Mouse (Mus musculus) limb, embryonic 12.5 days (tissue): ENCODE data around the gene Creb1. TPM values are rescaled to one million over a fixed set of nuclear protein-coding genes. Genes with fewer than 3 reads are reported as not detected.
"Not testable (repeated sequence)": the region's sequence is repeated elsewhere in the genome, so short reads cannot be mapped to it uniquely, and the experiment has no call there.

Source experiments
- ATAC-seq: fragments of 200-750 bp; cut with Nextera tagmentation; 2 replicates; pipeline ENCODE4 v1.8.0; 2017; ENCODE audit warnings: low read depth, moderate TSS enrichment; ENCODE audit not compliant: insufficient number of reproducible peaks, insufficient read depth, low FRiP score, low TSS enrichment
- H3K27ac ChIP-seq: fragments of 300-500 bp; sonication (generic); 2 replicates; pipeline ENCODE4 v1.5.1; 2016; ENCODE audit warnings: mild to moderate bottlenecking, moderate library complexity
- H3K27me3 ChIP-seq: fragments of 300-500 bp; sonication (generic); 2 replicates; pipeline ENCODE4 v1.6.1; 2016; ENCODE audit warnings: mild to moderate bottlenecking, moderate library complexity
- H3K36me3 ChIP-seq: fragments of 300-500 bp; sonication (generic); 2 replicates; pipeline ENCODE4 v1.6.1; 2016; ENCODE audit warnings: mild to moderate bottlenecking, moderate library complexity
- H3K4me1 ChIP-seq: fragments of 300-500 bp; sonication (generic); replicated peaks from 2 replicates; pipeline ENCODE4 v1.6.1; 2016
- H3K4me2 ChIP-seq: fragments of 300-500 bp; sonication (generic); 2 replicates; pipeline ENCODE4 v1.6.1; 2016; ENCODE audit warnings: mild to moderate bottlenecking, moderate library complexity
- H3K4me3 ChIP-seq: fragments of 300-500 bp; sonication (generic); replicated peaks from 2 replicates; pipeline ENCODE4 v1.5.1; 2016; ENCODE audit warnings: mild to moderate bottlenecking
- H3K9ac ChIP-seq: fragments of 300-500 bp; sonication (generic); replicated peaks from 2 replicates; pipeline ENCODE4 v1.6.1; 2016; ENCODE audit warnings: mild to moderate bottlenecking, moderate library complexity
- H3K9me3 ChIP-seq: fragments of 300-500 bp; sonication (generic); 2 replicates; pipeline ENCODE4 v1.6.1; 2016; ENCODE audit warnings: mild to moderate bottlenecking, moderate library complexity
- WGBS: fragments of 180-500 bp; shearing (Covaris S2); methylation state at CpG from one replicate; pipeline ENCODE4 v1.1.7; 2016; 5-methylcytosine and 5-hydroxymethylcytosine counted together
- polyA plus RNA-seq: library from polyadenylated mRNA; unstranded; fragments of >200 nt; fragmentation: Nextera tagmentation; extraction: Ambion mirVana; gene quantifications from 2 replicates; pipeline ENCODE4 v1.2.1, GENCODE M21; 2016

Creb1 gene
- polyA plus RNA-seq, 1 experiment from 2014 or later, result 49.4 TPM

DNA sequence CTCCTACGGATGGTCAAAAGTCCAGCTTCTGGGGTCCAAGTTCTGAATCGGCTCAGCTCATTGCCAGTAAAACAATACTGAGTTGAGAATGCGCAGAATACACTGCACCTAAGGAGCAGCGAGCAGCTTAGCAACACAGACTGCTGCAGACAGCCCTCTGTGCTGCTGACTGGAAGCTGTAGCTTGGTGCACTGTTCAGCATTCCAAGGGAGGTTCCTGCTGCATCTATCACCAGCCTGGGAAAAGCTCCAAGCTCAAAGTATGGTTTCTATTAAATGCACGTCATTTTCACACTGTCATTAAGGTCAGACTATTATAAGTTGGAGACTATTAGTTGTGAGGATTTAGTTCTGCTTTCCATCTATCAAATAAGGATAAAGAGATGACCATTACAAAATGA is 88.7 kb downstream of the Creb1 start:
- Histone ChIP-seq H3K9me3 (no peaks in the 10 kb centered on the region), H3K4me3 (no peak overlapping the region), H3K9ac (no peak overlapping the region), H3K36me3 (no peaks in the 10 kb centered on the region), H3K27me3 (no peaks in the 10 kb centered on the region), H3K27ac (no peak overlapping the region), H3K4me1 (peaks cover 33% of the 10 kb centered on the region), H3K4me2 (no peak overlapping the region)
- ATAC-seq, result no peak
- 82% methylated on average over 5 of the region's 5 CpGs for WGBS

DNA sequence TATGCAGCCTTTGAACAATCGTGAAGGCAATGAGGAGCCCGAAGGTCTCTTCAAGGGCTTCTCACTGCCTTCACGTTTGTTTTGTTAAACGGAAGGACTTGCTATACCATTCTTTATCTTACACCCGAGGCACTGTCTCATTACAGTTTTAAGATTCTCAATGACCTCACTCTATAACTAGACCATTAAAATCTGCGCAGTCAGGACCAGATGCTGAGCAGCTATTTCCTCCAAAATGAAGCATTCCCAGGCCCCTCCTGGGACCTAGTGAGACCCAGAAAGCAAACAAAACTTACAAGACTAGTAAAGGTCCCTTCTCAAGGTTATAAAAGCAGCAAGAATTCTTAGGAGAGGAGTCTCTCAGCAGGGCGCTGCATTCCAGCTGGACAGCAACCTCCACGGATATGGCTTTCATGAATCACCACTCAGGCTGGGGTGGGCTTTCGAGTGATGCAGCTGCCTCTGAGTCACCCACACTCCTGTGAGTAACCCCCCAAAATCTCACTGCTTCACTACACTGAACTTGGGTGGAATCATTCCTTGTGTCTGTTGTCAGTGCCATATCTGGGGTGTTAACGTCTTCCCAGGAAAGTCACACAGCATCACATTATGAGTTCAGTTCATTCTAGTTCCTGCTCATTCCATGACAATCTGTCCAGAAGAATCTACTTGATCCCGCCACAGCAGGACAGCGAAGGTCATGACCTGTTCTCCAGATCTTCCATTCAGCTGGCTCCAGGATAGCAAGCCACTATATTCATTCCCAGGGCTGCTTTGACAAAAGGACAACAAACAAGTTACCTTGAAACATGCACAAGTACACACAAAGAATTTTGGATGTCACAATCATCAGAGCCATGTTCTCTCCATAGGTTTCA is 91.4 kb downstream of the Creb1 start:
- 57% methylated on average over 12 of the region's 12 CpGs for whole genome bisulfite sequencing
- no peak overlapping the region for H3K4me2 ChIP-seq
- H3K9me3 ChIP-seq, result no peaks in the 10 kb centered on the region
- no peak for ATAC-seq
- H3K36me3 ChIP-seq, result no peaks in the 10 kb centered on the region
- H3K27me3 ChIP-seq, result no peaks in the 10 kb centered on the region
- H3K4me1 ChIP-seq, result peaks cover 18% of the 10 kb centered on the region
- no peak overlapping the region for H3K4me3 ChIP-seq
- H3K27ac ChIP-seq, result peak overlapping the region; percentile 67; the same call in 1 of the 2 replicates
- H3K9ac ChIP-seq, result no peak overlapping the region

DNA sequence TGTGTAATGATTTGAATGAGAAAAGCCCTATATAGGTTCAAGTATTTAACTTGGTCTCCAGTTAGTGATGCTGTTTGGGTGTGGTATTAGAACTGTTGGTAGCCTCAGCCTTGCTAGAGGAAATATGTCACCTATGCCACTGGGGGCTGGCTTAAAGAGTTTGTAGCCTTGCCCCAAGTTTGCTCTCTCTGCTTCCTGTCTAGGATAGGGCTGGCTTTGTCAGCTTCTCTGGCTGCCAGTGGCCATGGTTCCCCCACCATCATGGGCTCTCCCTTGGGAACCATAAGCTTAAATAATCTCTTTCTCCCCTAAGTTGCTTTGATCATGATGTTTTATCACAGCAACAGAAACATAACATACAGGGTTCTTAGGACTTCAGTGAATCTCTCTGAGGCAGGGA is 92.8 kb downstream of the Creb1 start:
- H3K4me1 ChIP-seq, result peaks cover 17% of the 10 kb centered on the region
- H3K4me3 ChIP-seq, result no peak overlapping the region
- no peak overlapping the region for H3K9ac ChIP-seq
- no peaks in the 10 kb centered on the region for H3K27me3 ChIP-seq
- H3K36me3 ChIP-seq, result no peaks in the 10 kb centered on the region
- no peak for ATAC-seq
- no peak overlapping the region for H3K4me2 ChIP-seq
- no peak overlapping the region for H3K27ac ChIP-seq
- H3K9me3 ChIP-seq, result no peaks in the 10 kb centered on the region

- no peak overlapping the region for H3K4me2 ChIP-seq
- H3K27me3 ChIP-seq, result no peaks in the 10 kb centered on the region
- H3K9ac ChIP-seq, result no peak overlapping the region
- H3K4me3 ChIP-seq, result no peak overlapping the region
- H3K36me3 ChIP-seq, result no peaks in the 10 kb centered on the region
- 79% methylated on average over 5 of the region's 5 CpGs for WGBS
- H3K9me3 ChIP-seq, result no peaks in the 10 kb centered on the region
- no peaks in the 10 kb centered on the region for H3K4me1 ChIP-seq
- no peak for ATAC-seq
- no peak overlapping the region for H3K27ac ChIP-seq
These were observed 99.1 kb downstream of the Creb1 start for GRCm38 (mm10) chr1:64631526-64631925.

DNA sequence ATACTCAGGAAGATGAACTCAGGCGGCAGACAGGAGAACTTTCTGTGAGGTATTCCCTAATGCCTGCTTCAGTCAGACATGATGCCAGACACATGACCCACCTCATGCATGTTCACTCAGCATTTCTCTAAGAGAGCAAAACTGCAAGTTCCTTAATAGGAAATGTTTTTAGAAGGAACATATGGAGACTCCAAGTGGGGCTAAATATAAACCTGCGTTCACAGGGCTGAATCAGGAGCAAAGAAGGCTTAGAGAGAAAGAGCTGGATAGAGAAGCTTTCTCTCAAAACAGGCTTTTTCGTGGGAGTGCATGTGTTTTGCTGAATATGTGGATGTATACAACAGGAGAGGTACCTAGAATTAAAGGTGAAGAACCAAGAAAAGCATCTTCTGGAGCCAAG is 100.8 kb downstream of the Creb1 start:
- Histone ChIP-seq H3K4me2 (no peak overlapping the region), H3K27me3 (no peaks in the 10 kb centered on the region), H3K9ac (no peak overlapping the region), H3K27ac (no peak overlapping the region), H3K4me3 (no peak overlapping the region), H3K9me3 (no peaks in the 10 kb centered on the region), H3K4me1 (peaks cover 6% of the 10 kb centered on the region; the same call in 1 of the 2 replicates), H3K36me3 (no peaks in the 10 kb centered on the region)
- ATAC-seq, result no peak
- 89% methylated on average over 3 of the region's 3 CpGs for WGBS

DNA sequence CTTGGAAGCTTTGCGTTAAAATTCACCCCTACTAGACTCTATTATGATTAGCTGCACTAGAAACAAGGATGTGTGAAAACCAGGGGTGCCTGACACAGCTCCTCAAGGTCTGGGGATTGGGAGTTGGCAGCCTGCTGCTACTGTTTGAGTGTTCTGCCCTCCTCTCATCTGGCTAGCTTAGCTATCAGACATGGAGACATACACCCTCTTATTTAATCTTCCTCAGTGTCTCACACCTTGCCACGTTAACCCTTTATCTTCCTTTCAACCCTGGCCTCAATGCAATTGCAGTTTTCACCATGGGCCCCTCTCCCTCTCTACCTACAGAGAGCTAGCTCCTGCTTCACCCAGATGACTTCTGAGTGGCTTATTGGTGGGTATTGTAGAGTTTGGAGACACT is 103.2 kb downstream of the Creb1 start:
- Histone ChIP-seq H3K36me3 (no peaks in the 10 kb centered on the region), H3K9ac (no peak overlapping the region), H3K27me3 (no peaks in the 10 kb centered on the region), H3K27ac (no peak overlapping the region), H3K4me3 (no peak overlapping the region), H3K4me1 (peaks cover 6% of the 10 kb centered on the region; the same call in 1 of the 2 replicates), H3K9me3 (no peaks in the 10 kb centered on the region), H3K4me2 (no peak overlapping the region)
- 61% methylated on average over 2 of the region's 2 CpGs for WGBS
- no peak for ATAC-seq

GRCm38 (mm10) chr1:64639279-64639678 is 106.8 kb downstream of the Creb1 start:
- no peak for ATAC-seq
- Histone ChIP-seq H3K4me3 (no peak overlapping the region), H3K27me3 (no peaks in the 10 kb centered on the region), H3K9ac (no peak overlapping the region), H3K4me1 (peaks cover 6% of the 10 kb centered on the region; the same call in 1 of the 2 replicates), H3K27ac (no peak overlapping the region), H3K36me3 (no peaks in the 10 kb centered on the region), H3K9me3 (no peaks in the 10 kb centered on the region), H3K4me2 (no peak overlapping the region)
- WGBS, result 87% methylated on average over 6 of the region's 6 CpGs

DNA sequence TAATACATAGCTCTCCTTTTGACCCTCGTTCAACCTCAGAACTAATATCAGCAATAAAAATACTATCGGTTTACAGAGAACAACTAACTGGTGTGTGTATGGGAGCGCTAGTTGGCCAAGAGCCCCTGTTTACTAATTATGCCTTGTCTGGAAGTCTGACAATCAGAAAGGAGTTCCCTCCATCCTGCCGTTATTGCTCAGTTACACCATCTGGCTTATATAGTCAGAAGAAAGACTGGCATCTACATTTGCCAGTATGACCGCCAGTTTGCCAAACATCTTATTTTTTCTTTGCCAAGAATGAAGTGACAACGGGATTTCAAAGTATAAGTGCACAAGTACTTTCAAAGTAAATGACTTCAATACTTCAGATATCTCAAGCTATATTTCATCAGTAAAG is 108.6 kb downstream of the Creb1 start:
- H3K4me2 ChIP-seq, result no peak overlapping the region
- no peaks in the 10 kb centered on the region for H3K36me3 ChIP-seq
- H3K27me3 ChIP-seq, result no peaks in the 10 kb centered on the region
- no peak overlapping the region for H3K9ac ChIP-seq
- WGBS, result 86% methylated on average over 6 of the region's 6 CpGs
- H3K9me3 ChIP-seq, result no peaks in the 10 kb centered on the region
- no peak overlapping the region for H3K27ac ChIP-seq
- no peak overlapping the region for H3K4me3 ChIP-seq
- ATAC-seq, result no peak
- H3K4me1 ChIP-seq, result peaks cover 6% of the 10 kb centered on the region; the same call in 1 of the 2 replicates

- not testable (repeated sequence) for H3K4me2 ChIP-seq, H3K9me3 ChIP-seq, H3K27ac ChIP-seq, ATAC-seq, H3K36me3 ChIP-seq, H3K4me3 ChIP-seq, H3K4me1 ChIP-seq, H3K27me3 ChIP-seq, H3K9ac ChIP-seq
- 96% methylated on average over 8 of the region's 8 CpGs for WGBS
These were observed 110.1 kb downstream of the Creb1 start for GRCm38 (mm10) chr1:64642541-64642940.

DNA sequence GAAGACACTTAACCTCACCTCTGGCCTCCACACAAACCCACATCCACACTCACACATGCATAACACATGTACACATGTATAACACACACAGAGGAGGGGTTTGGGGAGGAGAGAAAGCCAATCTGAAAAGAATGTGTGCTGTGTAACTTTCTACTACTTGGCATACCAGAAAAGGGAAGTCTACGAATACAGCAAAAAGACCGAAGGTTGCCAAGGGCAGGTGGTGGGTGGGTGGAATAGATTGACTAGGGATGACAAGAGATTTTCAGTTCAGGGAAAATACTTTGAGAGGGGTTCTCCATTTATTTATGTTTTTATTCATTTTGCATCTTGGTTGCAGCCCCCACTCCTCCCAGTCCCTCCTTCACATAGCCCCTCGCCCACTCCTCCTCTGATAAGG is 112.1 kb downstream of the Creb1 start:
- no peak overlapping the region for H3K4me2 ChIP-seq
- peaks cover 2% of the 10 kb centered on the region; the same call in 1 of the 2 replicates for H3K4me1 ChIP-seq
- 95% methylated on average over 3 of the region's 3 CpGs for WGBS
- H3K27ac ChIP-seq, result no peak overlapping the region
- no peak overlapping the region for H3K4me3 ChIP-seq
- H3K27me3 ChIP-seq, result no peaks in the 10 kb centered on the region
- no peak for ATAC-seq
- H3K9ac ChIP-seq, result no peak overlapping the region
- H3K36me3 ChIP-seq, result no peaks in the 10 kb centered on the region
- H3K9me3 ChIP-seq, result no peaks in the 10 kb centered on the region

- 0 out of 2 replicates have a peak overlapping the region, but pooled peaks have one; percentile 23 for H3K27ac ChIP-seq
- no peaks in the 10 kb centered on the region for H3K9me3 ChIP-seq
- no peak overlapping the region for H3K4me3 ChIP-seq
- no peak for ATAC-seq
- no peaks in the 10 kb centered on the region for H3K36me3 ChIP-seq
- no peak overlapping the region for H3K9ac ChIP-seq
- no peak overlapping the region for H3K4me2 ChIP-seq
- peaks cover 6% of the 10 kb centered on the region; the same call in 1 of the 2 replicates for H3K4me1 ChIP-seq
- no peaks in the 10 kb centered on the region for H3K27me3 ChIP-seq
- 62% methylated on average over 11 of the region's 11 CpGs for WGBS
These were observed 117.1 kb downstream of the Creb1 start for GRCm38 (mm10) chr1:64649362-64650124.
